Mouse (Mus musculus): ENCODE data around the gene Psenen.

- TF ChIP-seq CTCF (IDR thresholded peaks at IDR 0.05; ENCODE audit: borderline replicate concordance, control insufficient read depth, extremely low read depth, insufficient read depth, low read length, poor library complexity) (0 out of 2 replicates have a peak, but pooled peaks have one; percentile 20), POLR2A (IDR thresholded peaks at IDR 0.05; ENCODE audit: control insufficient read depth, extremely low read depth, insufficient read depth, low read length, poor library complexity) (0 out of 2 replicates have a peak, but pooled peaks have one; percentile 15)
Measured at GRCm38 (mm10) chr7:30534633-30535577, 28.5 kb downstream of the Psenen start, which contains the start of gene Arhgap33.
